Mouse (Mus musculus) lung, embryonic 14.5 days (tissue): Measurements from ENCODE around the gene Zcchc7. TPM values are rescaled to one million over a fixed set of nuclear protein-coding genes. Genes with fewer than 3 reads are reported as not detected.
A peak's percentile ranks its signal among the peaks of the same experiment; 100 is the strongest.

Experiments used
- ATAC-seq: fragments of 200-750 bp; cut with Nextera tagmentation; 2 replicates; pipeline ENCODE4 v1.8.0; 2017; ENCODE audit warnings: mild to moderate bottlenecking, moderate TSS enrichment, moderate library complexity; ENCODE audit not compliant: insufficient read depth
- DNase-seq: peaks from one replicate; pipeline ENCODE4 v3.0.0-alpha.2; 2015
- H3K27ac ChIP-seq: fragments of 300-500 bp; sonication (generic); 2 replicates; pipeline ENCODE4 v1.5.1; 2014; ENCODE audit warnings: low read depth, mild to moderate bottlenecking, moderate library complexity
- H3K27me3 ChIP-seq: fragments of 300-500 bp; sonication (generic); 2 replicates; pipeline ENCODE4 v1.6.1; 2014; ENCODE audit warnings: low read length, control low read depth; ENCODE audit not compliant: insufficient read depth
- H3K36me3 ChIP-seq: fragments of 300-500 bp; sonication (generic); 2 replicates; pipeline ENCODE4 v1.6.1; 2014; ENCODE audit warnings: control low read depth; ENCODE audit not compliant: insufficient read depth
- H3K4me1 ChIP-seq: fragments of 300-500 bp; sonication (generic); 2 replicates; pipeline ENCODE4 v1.6.1; 2014; ENCODE audit warnings: antibody characterized with exemption, control low read depth; ENCODE audit not compliant: insufficient read depth
- H3K4me2 ChIP-seq: fragments of 300-500 bp; sonication (generic); 2 replicates; pipeline ENCODE4 v1.6.1; 2014; ENCODE audit warnings: mild to moderate bottlenecking
- H3K4me3 ChIP-seq: fragments of 300-500 bp; sonication (generic); 2 replicates; pipeline ENCODE4 v1.5.1; 2014; ENCODE audit warnings: low read depth, low read length
- H3K9ac ChIP-seq: fragments of 300-500 bp; sonication (generic); 2 replicates; pipeline ENCODE4 v1.6.1; 2014
- H3K9me3 ChIP-seq: fragments of 300-500 bp; sonication (generic); 2 replicates; pipeline ENCODE4 v1.6.1; 2016; ENCODE audit warnings: low read depth, low read length, control low read depth
- CTCF ChIP-seq: IDR thresholded peaks from 2 replicates; pipeline ENCODE4 v1.5.1; 2016; ENCODE audit warnings: antibody characterized with exemption, low read depth
- WGBS: fragments of 180-500 bp; shearing (Covaris S2); extraction: QIAGEN DNeasy Blood & Tissue Kit; methylation state at CpG from one replicate; pipeline ENCODE4 v1.1.7; 2014; 5-methylcytosine and 5-hydroxymethylcytosine counted together
- polyA plus RNA-seq: library from polyadenylated mRNA; unstranded; fragments of >200 nt; fragmentation: Nextera tagmentation; extraction: Ambion mirVana; gene quantifications from 2 replicates; pipeline ENCODE4 v1.2.1, GENCODE M21; 2014

The Zcchc7 gene
- polyA plus RNA-seq, 1 experiment from 2014 or later, result 36.4 TPM

DNA sequence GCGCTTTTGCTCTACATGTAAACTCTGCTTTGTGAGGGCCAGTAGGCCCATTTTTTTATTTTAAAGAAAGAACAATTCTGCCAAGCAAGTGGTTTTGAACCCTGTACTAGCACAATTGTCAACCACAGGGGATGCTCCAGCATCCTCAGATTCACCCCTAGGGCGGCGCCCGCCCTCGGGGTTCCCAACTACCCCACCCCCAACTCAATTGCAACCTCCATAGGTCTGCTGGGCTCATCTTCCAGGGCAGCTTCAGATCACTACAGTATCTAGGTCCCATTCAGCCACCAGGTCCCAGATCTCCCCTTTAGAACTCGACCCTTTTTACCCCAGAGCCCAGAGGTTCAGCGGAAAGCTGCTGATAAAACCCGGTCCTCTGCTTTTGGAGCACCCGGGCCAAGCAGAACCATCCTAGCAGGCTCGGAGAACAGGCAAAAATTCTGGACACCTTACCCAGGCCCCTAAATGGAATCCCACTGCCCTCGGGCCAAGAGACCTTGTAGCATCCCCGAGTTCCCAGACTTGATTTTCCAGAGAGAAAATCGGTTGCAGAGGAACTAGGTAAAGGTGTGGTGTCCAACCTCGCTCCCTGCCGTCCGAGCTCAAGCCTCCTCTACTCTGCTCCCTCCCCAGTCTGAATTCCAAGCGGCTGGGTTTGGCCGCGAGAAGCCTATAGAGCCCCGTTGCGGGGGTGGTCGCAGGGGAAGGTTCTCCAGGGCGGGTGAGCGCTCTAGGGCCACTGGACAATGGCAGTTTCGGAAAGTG, 44.4 kb upstream of the Zcchc7 start:
- Histone ChIP-seq H3K27ac (no peak overlapping the region), H3K4me3 (no peak overlapping the region), H3K4me2 (no peak overlapping the region), H3K27me3 (peaks cover 96% of the 10 kb centered on the region), H3K9me3 (no peaks in the 10 kb centered on the region), H3K4me1 (no peaks in the 10 kb centered on the region), H3K36me3 (no peaks in the 10 kb centered on the region), H3K9ac (no peak overlapping the region)
- ATAC-seq, result no peak
- WGBS, result 3% methylated on average over 25 of the region's 25 CpGs
- no peak for DNase-seq
- no peak for TF ChIP-seq CTCF

DNA sequence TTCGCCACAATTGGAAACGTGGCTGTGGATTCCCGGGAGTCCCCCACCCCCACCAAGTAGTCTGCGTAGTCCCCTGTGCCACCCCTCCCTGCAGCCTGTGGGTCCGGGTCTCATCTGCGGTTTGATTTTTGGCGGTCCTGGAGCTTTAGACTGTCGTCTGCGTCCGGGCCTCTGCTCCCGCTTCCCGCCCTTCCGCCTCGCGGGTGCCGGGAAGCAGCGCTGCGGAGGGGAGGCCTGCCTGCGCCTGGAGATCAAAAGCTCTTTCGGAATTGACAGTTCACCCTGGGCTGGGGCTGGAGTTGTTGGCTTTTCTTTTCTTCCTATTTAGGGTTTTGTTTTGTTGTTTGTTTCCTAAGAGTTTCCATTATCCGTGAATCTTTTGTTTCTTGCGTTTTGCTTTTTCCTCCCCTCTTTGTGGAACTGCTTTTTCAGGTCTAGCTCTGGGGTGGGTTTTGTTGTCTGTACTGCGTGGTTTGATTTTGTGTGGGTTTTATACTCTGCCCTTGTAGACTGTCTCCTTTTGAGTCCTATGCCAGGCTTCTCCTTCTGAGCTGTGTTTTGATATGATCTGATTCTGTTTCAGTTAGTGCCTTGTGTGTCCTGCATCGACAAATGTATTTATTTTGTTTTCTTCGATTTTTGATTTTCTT, 43.5 kb upstream of the Zcchc7 start:
- no peaks in the 10 kb centered on the region for H3K9me3 ChIP-seq
- DNase-seq (peak; percentile 45), ATAC-seq (no peak)
- no peak for TF ChIP-seq CTCF
- no peaks in the 10 kb centered on the region for H3K36me3 ChIP-seq
- H3K9ac ChIP-seq, result no peak overlapping the region
- H3K4me1 ChIP-seq, result no peaks in the 10 kb centered on the region
- H3K27ac ChIP-seq, result no peak overlapping the region
- peak overlapping the region; percentile 21; the same call in 1 of the 2 replicates for H3K4me3 ChIP-seq
- peaks cover 96% of the 10 kb centered on the region for H3K27me3 ChIP-seq
- under 1% methylated on average over 25 of the region's 25 CpGs for WGBS
- 0 out of 2 replicates have a peak overlapping the region, but pooled peaks have one; percentile 23 for H3K4me2 ChIP-seq

DNA sequence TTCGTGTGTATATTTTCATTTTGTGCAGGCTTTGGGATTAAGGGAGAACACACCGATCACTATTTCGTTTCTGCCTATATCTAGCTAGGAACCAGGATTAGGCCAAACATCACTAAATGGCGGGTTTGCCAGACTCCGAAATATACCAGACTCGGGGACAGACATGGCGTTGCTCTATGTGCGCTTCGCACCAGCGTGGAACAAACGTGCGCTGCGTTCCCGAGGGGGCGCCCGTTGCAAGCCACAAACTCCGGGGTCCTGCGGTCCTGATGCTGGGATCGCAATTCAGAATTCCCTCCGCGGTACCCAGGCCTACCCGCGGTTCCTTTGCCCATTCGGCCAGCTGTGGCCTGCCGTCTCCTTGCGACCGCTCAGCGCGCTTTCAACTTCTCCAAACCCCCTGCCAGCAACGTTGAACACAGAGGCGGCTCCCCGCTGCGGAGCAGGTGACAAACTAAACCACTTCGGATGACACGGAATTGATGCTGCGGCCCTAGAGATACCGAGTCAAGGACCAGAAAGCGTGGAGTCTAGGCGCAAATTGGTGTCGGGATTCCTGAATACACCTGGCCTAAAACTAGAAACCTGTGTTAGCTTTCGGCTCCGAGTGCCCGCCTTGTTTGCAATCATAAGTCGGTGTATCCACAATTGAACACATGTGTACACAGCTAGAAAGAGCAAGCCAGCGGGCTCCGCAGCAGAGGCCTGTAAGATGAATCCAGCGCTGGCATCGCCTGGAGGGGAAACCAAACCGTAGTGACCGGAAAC, 42.7 kb upstream of the Zcchc7 start:
- DNase-seq, result no peak

DNA sequence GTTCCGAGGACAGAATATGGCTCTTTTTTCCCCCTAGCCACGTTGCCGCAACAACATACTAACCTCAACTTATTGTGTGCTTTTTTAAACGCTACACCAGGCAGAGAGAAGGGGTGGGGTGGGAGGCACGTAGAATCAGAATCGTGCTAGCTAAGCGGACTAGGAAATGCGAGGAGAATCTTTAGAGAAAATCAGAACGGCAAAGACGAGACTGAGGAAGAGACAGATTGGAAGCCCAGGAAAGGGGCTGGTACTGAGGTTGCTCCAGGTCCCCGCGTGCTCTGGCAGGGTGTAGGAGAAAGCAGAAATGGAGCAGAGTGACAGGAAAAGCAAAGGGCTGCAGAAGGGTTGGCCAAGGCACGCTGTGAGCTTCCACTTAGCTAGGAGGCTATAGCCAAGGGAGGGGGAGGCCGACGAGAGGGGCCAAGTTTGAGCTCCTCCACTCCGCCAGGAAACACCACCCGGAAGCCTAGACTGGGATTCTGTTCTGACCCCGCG, 42.1 kb upstream of the Zcchc7 start:
- DNase-seq (no peak), ATAC-seq (no peak)
- H3K27me3 ChIP-seq, result peaks cover 96% of the 10 kb centered on the region
- H3K4me2 ChIP-seq, result 0 out of 2 replicates have a peak overlapping the region, but pooled peaks have one; percentile 27
- no peak overlapping the region for H3K27ac ChIP-seq
- under 1% methylated on average over 19 of the region's 19 CpGs for WGBS
- H3K9me3 ChIP-seq, result no peaks in the 10 kb centered on the region
- H3K4me1 ChIP-seq, result no peaks in the 10 kb centered on the region
- H3K9ac ChIP-seq, result no peak overlapping the region
- TF ChIP-seq CTCF, result no peak
- H3K4me3 ChIP-seq, result no peak overlapping the region
- H3K36me3 ChIP-seq, result no peaks in the 10 kb centered on the region

More for the DNA sequence above, 42.7 kb upstream of the Zcchc7 start:
- Histone ChIP-seq H3K4me2 (0 out of 2 replicates have a peak overlapping the region, but pooled peaks have one; percentile 27), H3K4me1 (no peaks in the 10 kb centered on the region), H3K27ac (no peak overlapping the region), H3K9me3 (no peaks in the 10 kb centered on the region), H3K36me3 (no peaks in the 10 kb centered on the region), H3K9ac (no peak overlapping the region), H3K27me3 (peaks cover 96% of the 10 kb centered on the region), H3K4me3 (no peak overlapping the region)
- 2% methylated on average over 50 of the region's 50 CpGs for WGBS
- ATAC-seq, result no peak
- no peak for TF ChIP-seq CTCF

DNA sequence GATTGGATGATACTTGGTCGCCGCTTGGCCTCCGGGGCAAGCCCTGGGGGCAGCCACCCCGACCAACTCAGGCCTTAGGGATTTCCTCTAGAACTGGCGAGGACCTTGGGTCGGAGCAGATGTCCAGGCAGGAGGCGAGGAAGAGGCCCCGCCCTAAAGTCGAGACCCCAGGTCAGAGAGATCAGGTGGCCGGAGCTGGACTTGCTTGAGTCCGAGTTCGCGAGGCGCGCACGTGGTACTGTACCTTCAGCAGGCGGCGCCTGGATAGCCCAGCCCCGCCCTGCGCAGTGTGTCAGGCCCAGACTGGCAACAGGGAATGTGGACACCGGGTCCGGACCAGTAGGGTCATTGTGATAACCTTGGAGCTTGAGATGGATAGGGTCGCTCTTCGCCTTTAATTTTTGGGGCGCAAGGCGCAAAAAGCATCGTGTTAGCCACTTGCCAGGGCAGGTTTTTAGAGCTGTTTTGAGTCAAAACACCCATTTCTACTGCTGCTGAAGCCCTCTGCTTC, 41.5 kb upstream of the Zcchc7 start:
- Histone ChIP-seq H3K36me3 (no peaks in the 10 kb centered on the region), H3K4me3 (no peak overlapping the region), H3K27ac (no peak overlapping the region), H3K4me2 (no peak overlapping the region), H3K9ac (no peak overlapping the region), H3K27me3 (peaks cover 92% of the 10 kb centered on the region), H3K9me3 (no peaks in the 10 kb centered on the region), H3K4me1 (no peaks in the 10 kb centered on the region)
- WGBS, result 1% methylated on average over 27 of the region's 27 CpGs
- ATAC-seq (no peak), DNase-seq (no peak)
- TF ChIP-seq CTCF, result no peak

DNA sequence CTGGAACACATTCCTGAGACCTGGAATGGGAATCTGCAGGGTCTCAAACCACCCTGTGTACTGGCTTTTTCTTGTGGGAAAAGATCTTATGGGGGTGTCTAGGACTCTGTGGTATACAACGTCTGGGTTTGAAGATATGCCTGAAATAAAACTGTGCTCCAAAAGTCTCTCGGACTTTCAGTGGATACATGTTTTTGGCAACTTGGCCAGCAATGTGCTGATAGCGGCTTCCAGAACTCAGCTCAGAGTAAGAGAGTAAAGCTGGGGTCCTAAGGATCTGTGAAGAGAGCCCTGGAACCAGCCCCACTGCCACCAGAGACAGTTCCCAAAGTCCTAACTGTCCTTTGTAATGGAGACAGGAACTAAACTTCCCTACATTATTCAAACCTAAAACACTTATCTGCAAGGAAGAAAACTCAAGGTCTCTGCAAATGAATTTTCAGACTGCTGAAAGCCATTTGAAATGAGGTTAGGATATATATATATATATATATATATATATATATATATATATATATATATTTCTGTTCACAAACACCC, 40.0 kb upstream of the Zcchc7 start:
- H3K27ac ChIP-seq, result no peak overlapping the region
- no peak overlapping the region for H3K4me2 ChIP-seq
- no peaks in the 10 kb centered on the region for H3K36me3 ChIP-seq
- no peak for DNase-seq
- no peak for TF ChIP-seq CTCF
- H3K9ac ChIP-seq, result no peak overlapping the region
- 12% methylated on average over 3 of the region's 3 CpGs for WGBS
- no peak overlapping the region for H3K4me3 ChIP-seq
- no peaks in the 10 kb centered on the region for H3K4me1 ChIP-seq
- ATAC-seq, result no peak
- no peaks in the 10 kb centered on the region for H3K9me3 ChIP-seq
- H3K27me3 ChIP-seq, result peaks cover 81% of the 10 kb centered on the region
